Mouse (Mus musculus) myocyte (in vitro differentiated cells): ENCODE measurements around the gene Angptl2. TPM values are rescaled to one million over a fixed set of nuclear protein-coding genes. Genes with fewer than 3 reads are reported as not detected.

Source experiments
- H3K27me3 ChIP-seq: one replicate; pipeline ENCODE4 v1.6.1; 2011; ENCODE audit not compliant: control insufficient read depth, insufficient read depth, insufficient read length
- H3K36me3 ChIP-seq: one replicate; pipeline ENCODE4 v1.6.1; 2011; ENCODE audit not compliant: control insufficient read depth, insufficient read depth
- H3K4me2 ChIP-seq: one replicate; pipeline ENCODE4 v1.6.1; 2011; ENCODE audit warnings: low read depth, control low read depth
- H3K4me3 ChIP-seq: one replicate; pipeline ENCODE4 v1.5.1; 2011; ENCODE audit warnings: mild to moderate bottlenecking, control low read depth, moderate library complexity
- H3K79me2 ChIP-seq: one replicate; pipeline ENCODE4 v1.6.1; 2011; ENCODE audit not compliant: control insufficient read depth, insufficient read depth
- H3ac ChIP-seq: one replicate; pipeline ENCODE4 v1.6.1; 2011; ENCODE audit not compliant: control insufficient read depth, insufficient read length
- CEBPB ChIP-seq: IDR thresholded peaks from 2 replicates; pipeline ENCODE4 v1.6.1; 2011; ENCODE audit warnings: mild to moderate bottlenecking, moderate library complexity; ENCODE audit not compliant: poor library complexity, insufficient read depth, severe bottlenecking
- E2F4 ChIP-seq: IDR thresholded peaks from one replicate; pipeline ENCODE4 v1.6.1; 2011; ENCODE audit warnings: mild to moderate bottlenecking, control low read depth, moderate library complexity; ENCODE audit not compliant: insufficient read depth
- MAX ChIP-seq: IDR thresholded peaks from one replicate; pipeline ENCODE4 v1.6.1; 2011; ENCODE audit warnings: low read depth, mild to moderate bottlenecking, control low read depth
- MYOD1 ChIP-seq, 3 experiments: IDR thresholded peaks; one replicate each; pipeline ENCODE4 v1.6.1; 2011; ENCODE audit warnings: control low read depth in 2 of 3, low read depth in 2 of 3, mild to moderate bottlenecking in 2 of 3, moderate library complexity in 1 of 3; ENCODE audit not compliant: insufficient read length in 2 of 3, control insufficient read depth in 1 of 3
- MYOG ChIP-seq, 3 experiments: IDR thresholded peaks; one replicate each; pipeline ENCODE4 v1.6.1; 2011; ENCODE audit warnings: control low read depth in 2 of 3, low read depth in 2 of 3, mild to moderate bottlenecking in 2 of 3; ENCODE audit not compliant: insufficient read length in 2 of 3, control insufficient read depth in 1 of 3, insufficient read depth in 1 of 3
- POLR2A ChIP-seq: IDR thresholded peaks from one replicate; pipeline ENCODE4 v1.6.1; 2011; ENCODE audit warnings: low read depth, mild to moderate bottlenecking, control low read depth, moderate library complexity; ENCODE audit not compliant: insufficient read length
- POLR2AphosphoS2 ChIP-seq: IDR thresholded peaks from one replicate; pipeline ENCODE4 v1.6.1; 2011; ENCODE audit warnings: low read depth, control low read depth; ENCODE audit not compliant: insufficient read length
- REST ChIP-seq: IDR thresholded peaks from one replicate; pipeline ENCODE4 v1.6.1; 2011; ENCODE audit warnings: mild to moderate bottlenecking, control low read depth, moderate library complexity; ENCODE audit not compliant: insufficient read depth, insufficient read length
- SRF ChIP-seq: IDR thresholded peaks from one replicate; pipeline ENCODE4 v1.6.1; 2011; ENCODE audit warnings: low read depth; ENCODE audit not compliant: control insufficient read depth, insufficient read length
- TCF12 ChIP-seq: IDR thresholded peaks from one replicate; pipeline ENCODE4 v1.6.1; 2011; ENCODE audit warnings: mild to moderate bottlenecking, control low read depth; ENCODE audit not compliant: poor library complexity, insufficient read depth, severe bottlenecking
- TCF3 ChIP-seq: IDR thresholded peaks from one replicate; pipeline ENCODE4 v1.6.1; 2011; ENCODE audit warnings: low read depth, control low read depth; ENCODE audit not compliant: insufficient read length
- USF1 ChIP-seq: IDR thresholded peaks from one replicate; pipeline ENCODE4 v1.6.1; 2011; ENCODE audit warnings: low read depth, mild to moderate bottlenecking, control low read depth, moderate library complexity
- polyA plus RNA-seq: library from polyadenylated mRNA; unstranded; fragments of >200 nt; fragmentation: generic; extraction: Trizol; gene quantifications from one replicate; pipeline ENCODE4 v1.2.1, GENCODE M21; 2012; ENCODE audit warnings: missing spikeins

Gene Angptl2
- polyA plus RNA-seq, 1 experiment = 130 TPM

DNA sequence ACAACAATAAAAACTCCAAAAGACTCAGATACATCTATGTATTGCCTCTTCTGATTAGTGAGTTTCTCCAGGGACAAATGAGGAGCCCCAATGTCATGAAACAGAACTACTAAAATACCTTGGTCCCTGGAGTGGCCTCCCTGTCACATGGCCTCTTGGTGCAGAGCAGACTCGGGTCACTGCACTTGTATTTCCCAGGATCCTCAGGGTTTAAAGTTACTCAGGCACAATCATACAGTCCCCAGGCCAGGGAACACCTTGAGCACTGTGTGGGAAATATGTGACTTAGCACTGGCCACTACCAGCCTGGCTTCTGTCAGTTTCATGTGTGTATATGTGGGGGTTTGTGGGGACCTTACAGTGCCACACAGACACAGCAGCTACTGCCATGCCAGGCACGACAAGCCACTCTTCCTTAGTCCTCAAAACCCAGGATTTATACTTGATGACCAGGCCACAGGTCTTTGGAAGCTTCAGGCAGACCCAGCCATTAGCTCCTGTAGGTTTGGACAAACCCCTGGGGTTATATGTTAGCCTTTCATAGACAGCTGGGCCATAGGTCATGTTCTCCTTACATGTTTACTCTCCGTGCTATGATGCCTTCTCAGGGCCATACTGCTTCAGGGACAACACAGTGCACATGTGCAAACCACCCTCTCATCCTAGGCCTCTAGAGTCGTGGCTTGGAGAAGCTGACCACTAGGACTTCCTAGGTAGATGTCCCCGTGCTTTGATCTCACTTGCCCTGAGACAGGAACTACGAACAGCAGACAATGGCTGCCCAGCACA, 17.1 kb downstream of the Angptl2 start:
- no peak for TF ChIP-seq TCF3
- no peak for TF ChIP-seq POLR2AphosphoS2
- TF ChIP-seq POLR2A = no peak
- TF ChIP-seq TCF12 = no peak
- TF ChIP-seq SRF = no peak
- H3ac ChIP-seq = no peak overlapping the region
- H3K36me3 ChIP-seq = peaks cover 73% of the 10 kb centered on the region
- H3K79me2 ChIP-seq = peaks cover 39% of the 10 kb centered on the region
- no peak overlapping the region for H3K4me3 ChIP-seq
- no peaks in the 10 kb centered on the region for H3K27me3 ChIP-seq
- H3K4me2 ChIP-seq = no peak overlapping the region

DNA sequence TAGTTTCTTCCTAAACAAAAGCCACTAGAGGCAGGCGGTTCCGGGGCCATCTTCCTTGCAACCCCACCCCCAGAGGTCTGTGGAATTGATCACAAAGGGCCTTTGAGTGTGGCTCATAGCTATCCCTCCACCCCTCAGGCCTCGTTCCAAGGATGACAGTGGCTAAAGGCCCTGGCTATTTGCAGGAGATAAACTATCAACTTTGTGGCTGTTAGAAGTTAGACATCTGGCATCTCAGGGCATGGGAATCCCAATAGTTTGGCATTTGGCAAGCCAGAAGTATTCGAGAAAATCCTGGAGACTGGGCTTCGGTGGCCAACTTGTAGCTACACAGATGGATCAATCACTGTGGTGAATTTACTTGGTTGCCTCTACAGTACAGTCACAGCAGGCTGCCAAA, 18.0 kb downstream of the Angptl2 start:
- Histone ChIP-seq H3K4me2 (no peak overlapping the region), H3K27me3 (no peaks in the 10 kb centered on the region), H3ac (no peak overlapping the region), H3K36me3 (peaks cover 75% of the 10 kb centered on the region), H3K4me3 (no peak overlapping the region), H3K79me2 (peaks cover 35% of the 10 kb centered on the region)
- TF ChIP-seq POLR2AphosphoS2 (no peak), TCF3 (no peak), MYOD1 (IDR thresholded peaks at IDR 0.05; ENCODE audit: control insufficient read depth in 1 of 3, insufficient read length in 2 of 3, low read depth in 2 of 3) (no peak), SRF (no peak), MAX (no peak), E2F4 (no peak), CEBPB (no peak), REST (no peak), MYOG (IDR thresholded peaks at IDR 0.05; ENCODE audit: control insufficient read depth in 1 of 3, insufficient read depth in 1 of 3, insufficient read length in 2 of 3, low read depth in 2 of 3) (no peak), TCF12 (no peak), USF1 (no peak), POLR2A (no peak)

GRCm38 (mm10) chr2:33234848-33235247, 19.0 kb downstream of the Angptl2 start:
- Histone ChIP-seq H3K4me2 (no peak overlapping the region), H3K4me3 (no peak overlapping the region), H3K79me2 (peaks cover 26% of the 10 kb centered on the region), H3K27me3 (no peaks in the 10 kb centered on the region), H3K36me3 (peaks cover 69% of the 10 kb centered on the region), H3ac (no peak overlapping the region)
- TF ChIP-seq POLR2AphosphoS2 (no peak), MAX (no peak), TCF3 (no peak), REST (no peak), SRF (no peak), MYOD1 (IDR thresholded peaks at IDR 0.05; ENCODE audit: control insufficient read depth in 1 of 3, insufficient read length in 2 of 3, low read depth in 2 of 3) (peak in 1 of 3 experiments; percentile 31), POLR2A (no peak), USF1 (no peak), MYOG (IDR thresholded peaks at IDR 0.05; ENCODE audit: control insufficient read depth in 1 of 3, insufficient read depth in 1 of 3, insufficient read length in 2 of 3, low read depth in 2 of 3) (peak in 2 of 3 experiments; percentile 10 to 50), CEBPB (no peak)

GRCm38 (mm10) chr2:33237581-33237980, 21.7 kb downstream of the Angptl2 start:
- H3ac ChIP-seq = no peak overlapping the region
- no peaks in the 10 kb centered on the region for H3K27me3 ChIP-seq
- peaks cover 49% of the 10 kb centered on the region for H3K36me3 ChIP-seq
- no peaks in the 10 kb centered on the region for H3K79me2 ChIP-seq
- no peak overlapping the region for H3K4me3 ChIP-seq
- TF ChIP-seq E2F4 (no peak), POLR2AphosphoS2 (peak; percentile 41)
- no peak overlapping the region for H3K4me2 ChIP-seq

GRCm38 (mm10) chr2:33244880-33245279, 29.0 kb downstream of the Angptl2 start:
- H3ac ChIP-seq = no peak overlapping the region

More at GRCm38 (mm10) chr2:33244880-33245279, 29.0 kb downstream of the Angptl2 start:
- H3K27me3 ChIP-seq = no peaks in the 10 kb centered on the region
- TF ChIP-seq REST (no peak), E2F4 (no peak)
- H3K4me2 ChIP-seq = no peak overlapping the region
- H3K36me3 ChIP-seq = peaks cover 34% of the 10 kb centered on the region
- H3K79me2 ChIP-seq = no peaks in the 10 kb centered on the region
- no peak overlapping the region for H3K4me3 ChIP-seq
